Mouse (Mus musculus) heart, postnatal 10 days (tissue): ENCODE measurements around the gene Gm9736. TPM values are rescaled to one million over a fixed set of nuclear protein-coding genes. Genes with fewer than 3 reads are reported as not detected.
"Not testable (repeated sequence)": the region's sequence is repeated elsewhere in the genome, so short reads cannot be mapped to it uniquely, and the experiment has no call there.

ENCODE experiments used
- DNase-seq, 2 experiments: peaks; one replicate each; pipeline ENCODE4 v3.0.0; 2021
- intact Hi-C: fragments of 180-260 bp; cut with DNase I; formaldehyde crosslinking; loops from one replicate; pipeline ENCODE4 v1.15.1; 2025
- total RNA-seq, 2 experiments: library from RNA; stranded (reverse); gene quantifications; 2 replicates each; pipeline ENCODE4 v1.2.3; 2021

Gene Gm9736
- total RNA-seq, 2 experiments from 2014 or later = not detected

GRCm38 (mm10) chr10:77729241-77729640 is 21.9 kb downstream of the Gm9736 start:
- peak in 1 of 2 experiments; percentile 3 for DNase-seq
- intact Hi-C loops = loop anchor here (5.0 kb wide), 1 partner anchor 153 kb away; no protein-coding TSS in a partner anchor

DNA sequence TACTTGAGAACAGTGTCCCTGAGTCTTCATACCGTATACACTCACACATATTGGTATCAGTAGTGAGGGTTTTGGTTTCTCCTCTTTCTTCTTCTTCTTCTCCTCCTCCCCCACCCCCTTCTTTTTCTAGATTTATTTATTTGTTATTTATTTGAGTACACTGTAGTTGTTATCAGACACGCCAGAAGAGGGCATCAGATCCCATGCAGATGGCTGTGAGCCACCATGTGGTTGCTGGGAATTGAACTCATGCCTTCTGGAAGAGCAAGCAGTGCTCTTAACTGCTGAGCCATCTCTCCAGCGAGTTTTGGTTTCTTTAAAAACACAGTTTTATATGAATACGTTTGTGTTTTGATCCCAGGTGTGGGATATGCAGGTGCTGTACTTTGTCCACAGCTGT is 22.9 kb downstream of the Gm9736 start:
- DNase-seq = peak in 1 of 2 experiments; percentile 5
- intact Hi-C loops = loop anchor here (5.0 kb wide), 1 partner anchor 154 kb away; no protein-coding TSS in a partner anchor

- no peak for DNase-seq
- intact Hi-C loops = loop anchor here (5.0 kb wide), 1 partner anchor 156 kb away; no protein-coding TSS in a partner anchor
Observed at GRCm38 (mm10) chr10:77726186-77726585, 25.0 kb downstream of the Gm9736 start, which contains the start of gene Gm10100. Gene Gm10100 (plus strand): TSS chr10:77726486.

- intact Hi-C loops = loop anchor here (5.0 kb wide), 1 partner anchor 157 kb away; no protein-coding TSS in a partner anchor
- DNase-seq = no peak
Observed at GRCm38 (mm10) chr10:77724855-77725254, 26.3 kb downstream of the Gm9736 start.

GRCm38 (mm10) chr10:77720299-77720698 is 30.9 kb downstream of the Gm9736 start, which contains the start of gene Krtap12-1:
Gene Krtap12-1 (plus strand): TSS chr10:77720599.
- intact Hi-C loops, DNase-seq: not testable (repeated sequence)

- intact Hi-C loops = no loop called here
- no peak for DNase-seq
Observed at GRCm38 (mm10) chr10:77715507-77715906, 35.6 kb downstream of the Gm9736 start, which contains the start of gene Gm10142. Gene Gm10142 (plus strand): TSS chr10:77715807.

DNA sequence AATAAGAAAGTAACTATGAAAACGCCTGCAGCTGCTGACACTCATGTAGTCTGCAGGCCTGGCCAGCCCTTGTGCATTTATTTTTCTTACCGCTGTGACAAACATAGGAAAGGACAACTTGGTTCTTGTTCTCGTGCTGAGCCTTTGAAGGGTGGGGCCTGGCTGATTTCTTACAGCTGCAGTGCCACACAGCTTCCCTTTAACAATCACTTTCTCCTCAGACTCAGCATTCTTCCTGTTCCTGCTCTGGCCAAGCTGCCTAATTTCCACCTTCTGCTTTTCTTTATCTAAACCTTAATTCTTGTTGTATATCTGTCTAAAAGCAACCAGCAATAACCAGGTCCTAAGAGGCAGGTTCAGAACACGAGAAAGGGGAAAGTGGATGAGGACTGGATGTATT is 37.4 kb downstream of the Gm9736 start:
- intact Hi-C loops = no loop called here
- no peak for DNase-seq

DNA sequence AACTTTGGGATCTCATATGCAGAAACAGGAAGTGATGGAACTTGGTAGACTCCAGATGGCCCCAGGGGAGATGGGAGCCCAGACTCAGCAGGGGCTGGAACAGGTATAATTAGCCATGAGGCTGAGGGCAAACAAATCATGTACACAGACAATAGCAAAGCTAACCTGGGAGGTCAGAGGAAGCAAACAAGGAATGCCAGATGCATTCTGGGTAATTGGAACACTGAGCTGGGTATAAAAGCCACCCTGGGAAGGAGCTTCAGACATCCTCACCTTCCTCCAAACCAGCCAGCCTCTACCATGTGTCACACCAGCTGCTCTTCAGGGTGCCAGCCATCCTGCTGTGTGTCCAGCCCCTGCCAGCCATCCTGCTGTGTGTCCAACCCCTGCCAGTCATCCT is 40.0 kb downstream of the Gm9736 start, which contains the start of gene Gm10024:
Gene Gm10024, plus strand, starts transcription at position 301 of the 400 bp plus-strand sequence.
- intact Hi-C loops, DNase-seq: not testable (repeated sequence)

DNA sequence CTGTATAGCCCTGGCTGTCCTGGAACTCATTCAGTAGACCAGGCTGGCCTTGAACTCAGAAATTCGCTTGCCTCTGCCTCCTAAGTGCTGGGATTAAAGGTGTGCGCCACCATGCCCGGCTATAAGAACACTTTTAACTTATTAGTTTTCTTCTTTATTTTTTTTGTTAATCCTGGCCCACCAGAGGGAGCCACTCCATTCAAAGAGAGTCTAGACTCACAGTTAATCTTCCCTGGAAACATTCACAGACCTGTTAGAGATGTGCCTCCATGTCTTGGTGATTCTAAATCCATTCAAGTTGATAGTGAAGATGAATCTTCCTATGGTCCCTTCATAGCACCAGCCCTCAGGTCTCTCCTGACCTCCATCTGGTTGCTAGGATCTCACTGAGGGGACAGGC is 41.3 kb downstream of the Gm9736 start:
- DNase-seq = peak in 1 of 2 experiments; percentile 23
- intact Hi-C loops = no loop called here

DNA sequence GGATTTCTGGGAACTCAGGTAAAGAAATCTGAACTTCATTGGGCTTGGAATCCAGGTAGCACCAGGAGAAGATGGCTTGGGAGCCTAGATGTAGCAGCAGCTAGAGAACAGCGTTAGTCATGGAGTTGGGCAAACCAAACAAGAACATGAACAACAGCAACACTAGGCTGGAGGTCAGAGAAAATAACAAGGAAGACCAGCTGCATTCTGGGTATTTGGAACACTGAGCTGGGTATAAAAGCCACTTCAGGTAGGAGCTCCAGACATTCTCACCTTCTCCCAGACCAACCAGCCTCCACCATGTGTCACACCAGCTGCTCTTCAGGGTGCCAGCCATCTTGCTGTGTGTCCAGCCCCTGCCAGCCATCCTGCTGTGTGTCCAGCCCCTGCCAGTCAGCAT is 44.8 kb downstream of the Gm9736 start, which contains the start of gene Gm10272:
Gene Gm10272, plus strand, starts transcription at position 301 of the 400 bp plus-strand sequence.
- intact Hi-C loops = no loop called here
- DNase-seq = no peak

Other genes starting within 250 kb of the Gm9736 start
- 10 to 100 TPM; 11.7 to 12.0 TPM for gene Fam207a, start 235.6 kb downstream of the Gm9736 start, total RNA-seq
- 1 to 10 TPM; 3.3 to 4.4 TPM for gene Itgb2, start 221.1 kb downstream of the Gm9736 start, total RNA-seq
- gene Pttg1ip, start 169.6 kb downstream of the Gm9736 start, total RNA-seq = 100 to 1,000 TPM; 134 to 148 TPM
- 10 to 100 TPM; 68.3 to 79.2 TPM for gene Sumo3, start 145.3 kb downstream of the Gm9736 start, total RNA-seq
- 10 to 100 TPM; 12.2 to 13.5 TPM for gene Gm49325, start 145.2 kb downstream of the Gm9736 start, total RNA-seq
- gene Ube2g2, start 129.1 kb downstream of the Gm9736 start, total RNA-seq = 10 to 100 TPM; 57.7 to 68.8 TPM
- gene Tspear, start 64.8 kb downstream of the Gm9736 start, total RNA-seq = not detected
- gene Gm19402, start 60.6 kb downstream of the Gm9736 start, total RNA-seq = not detected
- gene Gm9508, start 54.1 kb downstream of the Gm9736 start, total RNA-seq = not detected
- gene Gm10272, start 44.7 kb downstream of the Gm9736 start, total RNA-seq = not detected
- not detected for gene Gm10024, start 39.9 kb downstream of the Gm9736 start, total RNA-seq
- gene Gm10142, start 35.5 kb downstream of the Gm9736 start, total RNA-seq = not detected
- gene Krtap12-1, start 30.8 kb downstream of the Gm9736 start, total RNA-seq = not detected
- gene Gm10100, start 24.9 kb downstream of the Gm9736 start, total RNA-seq = not detected
- gene Gm18596, start 8.7 kb downstream of the Gm9736 start, total RNA-seq = not detected
- gene Gm3233, start 8.3 kb upstream of the Gm9736 start, total RNA-seq = not detected
- gene Gm3238, start 20.0 kb upstream of the Gm9736 start, total RNA-seq = not detected
- gene Gm7138, start 25.6 kb upstream of the Gm9736 start, total RNA-seq = not detected
- not detected for gene Gm3250, start 31.2 kb upstream of the Gm9736 start, total RNA-seq
- not detected for gene Gm7137, start 36.8 kb upstream of the Gm9736 start, total RNA-seq
- not detected for gene Gm9639, start 43.7 kb upstream of the Gm9736 start, total RNA-seq
- not detected for gene Gm19668, start 47.8 kb upstream of the Gm9736 start, total RNA-seq
- gene Gm9507, start 60.5 kb upstream of the Gm9736 start, total RNA-seq = not detected
- gene Gm2696, start 63.3 kb upstream of the Gm9736 start, total RNA-seq = not detected
- not detected for gene Krtap10-4, start 75.7 kb upstream of the Gm9736 start, total RNA-seq
- gene Krtap10-10, start 84.6 kb upstream of the Gm9736 start, total RNA-seq = not detected
- gene Gm36176, start 95.4 kb upstream of the Gm9736 start, total RNA-seq = not detected
- not detected for gene Gm10318, start 101.5 kb upstream of the Gm9736 start, total RNA-seq
- not detected for gene Gm3285, start 110.6 kb upstream of the Gm9736 start, total RNA-seq
- gene Lrrc3, start 151.2 kb upstream of the Gm9736 start, total RNA-seq = 1 to 10 TPM; 1.3 to 1.9 TPM
- gene Trpm2, start 219.2 kb upstream of the Gm9736 start, total RNA-seq = under 1 TPM; 0.14 to 0.40 TPM
- gene 1810043G02Rik, start 227.2 kb upstream of the Gm9736 start, total RNA-seq = 1 to 10 TPM; 7.9 to 9.3 TPM